Mouse (Mus musculus): ENCODE measurements around the gene Slc37a1. TPM values are rescaled to one million over a fixed set of nuclear protein-coding genes. Genes with fewer than 3 reads are reported as not detected.

Slc37a1 gene
- polyA plus RNA-seq (2014; fragmentation: Nextera tagmentation; extraction: Ambion mirVana), result 3.2 TPM in 2 replicates

- ATAC-seq (ENCODE audit: low read depth) (no peak), DNase-seq (ENCODE audit: low spot score) (no peak)
- Histone ChIP-seq H3K27ac (replicated peaks; ENCODE audit: low read depth, low read length) (no peak within 1 kb of the TSS), H3K9me3 (ENCODE audit: control insufficient read depth, low read length) (no peaks in the 10 kb centered on the region), H3K36me3 (ENCODE audit: control insufficient read depth, insufficient read depth, low read length) (no peaks in the 10 kb centered on the region), H3K9ac (ENCODE audit: low read depth, low read length) (no peak within 1 kb of the TSS), H3K4me2 (ENCODE audit: low read depth, low read length) (no peak within 1 kb of the TSS), H3K4me3 (ENCODE audit: low read depth, low read length) (no peak within 1 kb of the TSS), H3K4me1 (ENCODE audit: control insufficient read depth, insufficient read depth, low read length) (no peaks in the 10 kb centered on the region), H3K27me3 (replicated peaks; ENCODE audit: control insufficient read depth, insufficient read depth, low read length) (no peaks in the 10 kb centered on the region)
- 93% methylated on average over 1 of the region's 1 CpGs for WGBS
These were observed at the start of gene Slc37a1 for GRCm38 (mm10) chr17:31286492-31286891. Gene Slc37a1 (plus strand): TSS chr17:31286792.

- Histone ChIP-seq H3K9ac (ENCODE audit: low read depth, low read length) (no peak overlapping the region), H3K27ac (replicated peaks; ENCODE audit: low read depth, low read length) (no peak overlapping the region), H3K4me2 (ENCODE audit: low read depth, low read length) (no peak overlapping the region), H3K4me3 (ENCODE audit: low read depth, low read length) (no peak overlapping the region), H3K4me1 (ENCODE audit: control insufficient read depth, insufficient read depth, low read length) (no peaks in the 10 kb centered on the region), H3K9me3 (ENCODE audit: control insufficient read depth, low read length) (no peaks in the 10 kb centered on the region), H3K36me3 (ENCODE audit: control insufficient read depth, insufficient read depth, low read length) (no peaks in the 10 kb centered on the region), H3K27me3 (replicated peaks; ENCODE audit: control insufficient read depth, insufficient read depth, low read length) (no peaks in the 10 kb centered on the region)
- 80% methylated on average over 7 of the region's 7 CpGs for WGBS
- no peak for ATAC-seq (ENCODE audit: low read depth)
- DNase-seq (ENCODE audit: low spot score), result no peak
These were observed 48.2 kb upstream of the Slc37a1 start for GRCm38 (mm10) chr17:31238234-31239020.

- Histone ChIP-seq H3K27me3 (replicated peaks; ENCODE audit: control insufficient read depth, insufficient read depth, low read length) (no peaks in the 10 kb centered on the region), H3K9ac (ENCODE audit: low read depth, low read length) (no peak overlapping the region), H3K36me3 (ENCODE audit: control insufficient read depth, insufficient read depth, low read length) (no peaks in the 10 kb centered on the region), H3K9me3 (ENCODE audit: control insufficient read depth, low read length) (no peaks in the 10 kb centered on the region), H3K4me3 (ENCODE audit: low read depth, low read length) (no peak overlapping the region), H3K4me2 (ENCODE audit: low read depth, low read length) (no peak overlapping the region), H3K27ac (replicated peaks; ENCODE audit: low read depth, low read length) (no peak overlapping the region), H3K4me1 (ENCODE audit: control insufficient read depth, insufficient read depth, low read length) (no peaks in the 10 kb centered on the region)
- DNase-seq (ENCODE audit: low spot score), result no peak
- WGBS, result 76% methylated on average over 8 of the region's 8 CpGs
- no peak for ATAC-seq (ENCODE audit: low read depth)
These were observed 45.4 kb upstream of the Slc37a1 start for GRCm38 (mm10) chr17:31241156-31241555.

- ATAC-seq (ENCODE audit: low read depth), result no peak
- H3K27me3 ChIP-seq (replicated peaks; ENCODE audit: control insufficient read depth, insufficient read depth, low read length), result no peaks in the 10 kb centered on the region
- H3K4me3 ChIP-seq (ENCODE audit: low read depth, low read length), result no peak overlapping the region
- no peaks in the 10 kb centered on the region for H3K4me1 ChIP-seq (ENCODE audit: control insufficient read depth, insufficient read depth, low read length)
- no peak overlapping the region for H3K27ac ChIP-seq (replicated peaks; ENCODE audit: low read depth, low read length)
- H3K36me3 ChIP-seq (ENCODE audit: control insufficient read depth, insufficient read depth, low read length), result no peaks in the 10 kb centered on the region
- DNase-seq (ENCODE audit: low spot score), result no peak
- no peak overlapping the region for H3K4me2 ChIP-seq (ENCODE audit: low read depth, low read length)
- 0% methylated on average over 1 of the region's 1 CpGs for WGBS
- no peaks in the 10 kb centered on the region for H3K9me3 ChIP-seq (ENCODE audit: control insufficient read depth, low read length)
- no peak overlapping the region for H3K9ac ChIP-seq (ENCODE audit: low read depth, low read length)
These were observed 43.8 kb upstream of the Slc37a1 start for GRCm38 (mm10) chr17:31242764-31243163.

GRCm38 (mm10) chr17:31245321-31245720 lies 41.3 kb upstream of the Slc37a1 start:
- H3K4me3 ChIP-seq (ENCODE audit: low read depth, low read length), result no peak overlapping the region
- H3K9me3 ChIP-seq (ENCODE audit: control insufficient read depth, low read length), result no peaks in the 10 kb centered on the region
- ATAC-seq (ENCODE audit: low read depth) (no peak), DNase-seq (ENCODE audit: low spot score) (no peak)
- H3K36me3 ChIP-seq (ENCODE audit: control insufficient read depth, insufficient read depth, low read length), result no peaks in the 10 kb centered on the region
- no peaks in the 10 kb centered on the region for H3K4me1 ChIP-seq (ENCODE audit: control insufficient read depth, insufficient read depth, low read length)
- H3K27me3 ChIP-seq (replicated peaks; ENCODE audit: control insufficient read depth, insufficient read depth, low read length), result no peaks in the 10 kb centered on the region
- no peak overlapping the region for H3K9ac ChIP-seq (ENCODE audit: low read depth, low read length)
- H3K27ac ChIP-seq (replicated peaks; ENCODE audit: low read depth, low read length), result no peak overlapping the region
- H3K4me2 ChIP-seq (ENCODE audit: low read depth, low read length), result no peak overlapping the region
- WGBS, result 72% methylated on average over 5 of the region's 5 CpGs

- DNase-seq (ENCODE audit: low spot score) (no peak), ATAC-seq (ENCODE audit: low read depth) (no peak)
- no peaks in the 10 kb centered on the region for H3K4me1 ChIP-seq (ENCODE audit: control insufficient read depth, insufficient read depth, low read length)
- no peaks in the 10 kb centered on the region for H3K27me3 ChIP-seq (replicated peaks; ENCODE audit: control insufficient read depth, insufficient read depth, low read length)
- H3K4me2 ChIP-seq (ENCODE audit: low read depth, low read length), result no peak overlapping the region
- no peaks in the 10 kb centered on the region for H3K36me3 ChIP-seq (ENCODE audit: control insufficient read depth, insufficient read depth, low read length)
- no peak overlapping the region for H3K9ac ChIP-seq (ENCODE audit: low read depth, low read length)
- H3K27ac ChIP-seq (replicated peaks; ENCODE audit: low read depth, low read length), result no peak overlapping the region
- no peak overlapping the region for H3K4me3 ChIP-seq (ENCODE audit: low read depth, low read length)
- 36% methylated on average over 5 of the region's 5 CpGs for WGBS
- no peaks in the 10 kb centered on the region for H3K9me3 ChIP-seq (ENCODE audit: control insufficient read depth, low read length)
These were observed 39.4 kb upstream of the Slc37a1 start for GRCm38 (mm10) chr17:31247144-31247543.

- DNase-seq (ENCODE audit: low spot score) (no peak), ATAC-seq (ENCODE audit: low read depth) (no peak)
- WGBS, result 61% methylated on average over 5 of the region's 5 CpGs
- no peaks in the 10 kb centered on the region for H3K36me3 ChIP-seq (ENCODE audit: control insufficient read depth, insufficient read depth, low read length)
- H3K27ac ChIP-seq (replicated peaks; ENCODE audit: low read depth, low read length), result no peak overlapping the region
- H3K4me3 ChIP-seq (ENCODE audit: low read depth, low read length), result no peak overlapping the region
- H3K9ac ChIP-seq (ENCODE audit: low read depth, low read length), result no peak overlapping the region
- H3K9me3 ChIP-seq (ENCODE audit: control insufficient read depth, low read length), result no peaks in the 10 kb centered on the region
- no peaks in the 10 kb centered on the region for H3K4me1 ChIP-seq (ENCODE audit: control insufficient read depth, insufficient read depth, low read length)
- no peak overlapping the region for H3K4me2 ChIP-seq (ENCODE audit: low read depth, low read length)
- H3K27me3 ChIP-seq (replicated peaks; ENCODE audit: control insufficient read depth, insufficient read depth, low read length), result no peaks in the 10 kb centered on the region
These were observed 32.6 kb upstream of the Slc37a1 start for GRCm38 (mm10) chr17:31253951-31254350.

GRCm38 (mm10) chr17:31254463-31254931 lies 32.1 kb upstream of the Slc37a1 start:
- Histone ChIP-seq H3K4me3 (ENCODE audit: low read depth, low read length) (no peak overlapping the region), H3K36me3 (ENCODE audit: control insufficient read depth, insufficient read depth, low read length) (no peaks in the 10 kb centered on the region), H3K9ac (ENCODE audit: low read depth, low read length) (no peak overlapping the region), H3K27me3 (replicated peaks; ENCODE audit: control insufficient read depth, insufficient read depth, low read length) (no peaks in the 10 kb centered on the region), H3K4me1 (ENCODE audit: control insufficient read depth, insufficient read depth, low read length) (no peaks in the 10 kb centered on the region), H3K9me3 (ENCODE audit: control insufficient read depth, low read length) (no peaks in the 10 kb centered on the region), H3K4me2 (ENCODE audit: low read depth, low read length) (no peak overlapping the region), H3K27ac (replicated peaks; ENCODE audit: low read depth, low read length) (no peak overlapping the region)
- ATAC-seq (ENCODE audit: low read depth), result peak; percentile 91
- WGBS, result 13% methylated on average over 8 of the region's 9 CpGs
- DNase-seq (ENCODE audit: low spot score), result peak; percentile 86

GRCm38 (mm10) chr17:31257149-31257548 lies 29.4 kb upstream of the Slc37a1 start:
- Histone ChIP-seq H3K4me2 (ENCODE audit: low read depth, low read length) (no peak overlapping the region), H3K4me3 (ENCODE audit: low read depth, low read length) (no peak overlapping the region), H3K36me3 (ENCODE audit: control insufficient read depth, insufficient read depth, low read length) (no peaks in the 10 kb centered on the region), H3K4me1 (ENCODE audit: control insufficient read depth, insufficient read depth, low read length) (no peaks in the 10 kb centered on the region), H3K9me3 (ENCODE audit: control insufficient read depth, low read length) (no peaks in the 10 kb centered on the region), H3K27me3 (replicated peaks; ENCODE audit: control insufficient read depth, insufficient read depth, low read length) (no peaks in the 10 kb centered on the region), H3K9ac (ENCODE audit: low read depth, low read length) (no peak overlapping the region), H3K27ac (replicated peaks; ENCODE audit: low read depth, low read length) (no peak overlapping the region)
- no peak for ATAC-seq (ENCODE audit: low read depth)
- no peak for DNase-seq (ENCODE audit: low spot score)
- 91% methylated on average over 1 of the region's 1 CpGs for WGBS
